Mouse (Mus musculus): Measurements from ENCODE around the gene Slc9a4.
"Not testable (repeated sequence)": the region's sequence is repeated elsewhere in the genome, so short reads cannot be mapped to it uniquely, and the experiment has no call there.

Slc9a4 gene

DNA sequence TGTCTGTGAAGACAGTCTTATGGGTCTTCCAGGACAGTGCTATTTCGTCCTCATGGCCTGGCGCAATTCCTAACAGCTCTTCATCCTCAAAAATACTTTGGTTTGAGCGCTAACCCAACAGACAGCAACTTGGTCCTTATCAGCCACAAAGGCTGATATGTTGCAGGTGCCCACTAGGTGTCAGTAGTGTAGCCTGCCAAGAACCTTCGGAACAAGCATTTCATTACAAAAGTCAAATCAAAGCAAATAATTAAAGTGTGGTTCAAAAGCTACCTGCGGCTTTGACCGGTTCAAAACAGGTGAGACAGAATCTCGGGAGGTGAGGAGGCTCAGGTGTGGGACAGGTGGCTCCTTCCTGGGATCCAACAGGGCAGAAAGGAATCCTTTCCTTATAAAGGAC, at the start of gene Slc9a4:
TSS of gene Slc9a4 (plus strand) at position 298 of the 400 bp plus-strand sequence.
- peak; percentile 11 for DNase-seq (ENCODE audit: low read depth)

DNA sequence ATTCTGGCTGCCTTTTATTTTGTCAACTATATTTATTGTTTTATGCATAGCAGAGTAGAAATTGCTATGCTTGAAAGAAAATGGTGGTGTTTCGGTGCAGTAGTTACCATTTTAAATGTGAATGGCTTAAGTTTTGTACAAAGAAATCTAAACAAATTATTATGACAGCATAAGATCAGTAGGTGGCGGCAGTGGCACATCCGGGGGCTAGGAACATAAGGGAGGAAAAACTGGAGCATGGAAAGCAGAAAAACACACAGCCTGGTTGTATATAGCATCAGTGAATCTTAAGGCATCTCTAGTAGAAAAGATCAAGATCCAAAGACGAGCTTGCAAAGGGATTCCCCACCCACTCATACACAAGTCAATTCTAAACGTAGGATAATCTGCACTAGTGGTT, 42.3 kb upstream of the Slc9a4 start:
- no peak for DNase-seq (ENCODE audit: low read depth)

DNA sequence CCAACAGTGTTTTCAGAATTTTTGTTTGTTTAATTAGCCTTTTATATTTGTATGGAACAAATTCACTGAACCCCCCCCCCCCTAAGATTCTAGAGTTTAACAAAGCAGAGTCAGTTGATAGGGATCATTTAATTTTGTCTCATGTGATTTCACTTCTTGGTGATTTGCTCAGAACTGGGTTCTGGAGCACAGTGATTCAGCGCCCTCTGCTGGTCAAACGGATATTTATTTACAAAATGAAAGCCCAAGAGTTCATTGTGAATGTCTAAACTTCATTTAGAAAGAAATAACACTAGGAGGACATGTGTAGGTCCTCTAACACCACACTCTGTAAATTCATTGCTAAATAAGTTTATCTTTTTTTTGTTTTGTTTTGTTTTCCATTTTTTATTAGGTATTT, 35.2 kb upstream of the Slc9a4 start:
- DNase-seq (ENCODE audit: low read depth): peak; percentile 44

DNA sequence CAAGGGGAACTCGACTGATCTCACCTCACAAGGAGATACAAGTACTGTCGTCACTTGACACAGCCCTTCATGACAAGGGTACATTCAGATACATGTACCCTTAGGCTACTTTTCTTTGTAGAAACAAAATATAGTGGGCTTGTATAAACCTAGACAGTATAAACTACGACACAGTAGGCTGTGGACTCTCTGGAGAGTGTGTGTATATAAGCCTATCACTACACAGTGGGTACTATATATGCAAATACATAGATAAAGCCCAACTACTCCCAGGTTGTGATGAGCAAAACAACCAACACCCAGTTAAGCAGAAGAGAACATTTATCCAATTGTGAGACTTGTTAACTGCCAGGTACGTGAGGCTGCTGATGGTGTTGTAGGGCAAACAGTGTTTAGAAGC, 33.2 kb upstream of the Slc9a4 start:
- no peak for DNase-seq (ENCODE audit: low read depth)

DNA sequence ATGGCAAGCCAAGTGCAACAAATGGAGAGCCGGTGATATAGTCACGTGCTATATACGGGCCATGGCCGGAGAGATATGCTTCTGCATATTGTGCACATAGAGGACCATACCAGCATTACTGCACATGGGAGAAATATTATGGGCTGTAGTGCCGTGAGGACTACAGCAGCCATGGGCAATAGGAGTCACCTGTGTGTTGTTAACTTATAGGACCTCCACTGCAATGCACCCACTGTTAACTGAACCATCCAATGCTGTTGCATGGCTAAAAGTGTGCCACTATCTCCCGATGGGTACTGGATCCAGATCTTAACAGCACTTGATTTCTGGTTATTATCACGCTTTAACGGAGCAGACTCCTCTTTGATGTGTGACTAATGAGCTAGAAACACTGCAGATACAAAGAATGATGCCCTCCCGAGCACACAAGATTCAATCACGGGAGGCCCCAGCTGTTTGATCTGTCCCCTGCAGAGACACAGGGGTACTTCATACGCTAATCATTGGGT, 32.8 kb upstream of the Slc9a4 start:
- DNase-seq (ENCODE audit: low read depth): no peak

GRCm38 (mm10) chr1:40547762-40548161, 32.1 kb upstream of the Slc9a4 start:
- DNase-seq (ENCODE audit: low read depth): no peak

DNA sequence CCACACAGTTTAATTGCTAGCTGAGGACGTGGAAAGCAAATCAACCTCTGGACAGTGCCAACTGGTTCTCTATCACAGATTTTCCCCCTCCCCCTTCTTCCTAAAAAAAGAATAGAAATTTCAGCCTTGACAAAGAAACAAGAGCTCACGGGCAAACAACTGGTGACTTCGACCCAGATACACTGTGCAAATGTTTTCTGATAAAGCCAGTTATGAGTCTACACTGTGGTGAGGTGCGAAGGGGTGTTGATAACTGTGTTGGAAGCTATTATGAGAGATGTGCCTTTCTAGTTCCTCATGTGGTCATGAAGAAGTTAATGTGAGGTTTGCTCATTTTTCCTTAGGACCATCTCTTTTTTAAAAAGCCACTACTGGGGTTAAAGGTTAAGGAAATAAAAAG, 10.5 kb upstream of the Slc9a4 start:
- DNase-seq (ENCODE audit: low read depth): no peak

DNA sequence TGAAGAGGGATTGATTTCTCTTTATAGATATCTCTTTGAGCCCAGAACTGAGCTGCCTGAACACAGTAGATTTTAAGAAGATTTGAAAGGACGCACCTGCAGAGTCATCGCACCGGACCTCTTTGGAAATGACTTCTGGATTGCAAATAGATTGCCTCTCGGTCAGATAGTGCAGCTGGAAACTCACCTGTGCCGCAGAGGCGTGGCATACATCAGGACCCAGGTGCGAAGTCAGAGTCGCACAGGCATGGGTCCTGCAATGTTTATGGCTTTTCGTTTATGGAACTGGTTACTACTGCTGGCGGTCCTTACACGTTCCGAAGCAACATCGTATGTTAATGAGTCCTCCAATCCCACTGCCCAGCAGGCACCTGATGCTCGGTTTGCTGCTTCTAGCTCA, 388 bp downstream of the Slc9a4 start:
- no peak for DNase-seq (ENCODE audit: low read depth)

DNA sequence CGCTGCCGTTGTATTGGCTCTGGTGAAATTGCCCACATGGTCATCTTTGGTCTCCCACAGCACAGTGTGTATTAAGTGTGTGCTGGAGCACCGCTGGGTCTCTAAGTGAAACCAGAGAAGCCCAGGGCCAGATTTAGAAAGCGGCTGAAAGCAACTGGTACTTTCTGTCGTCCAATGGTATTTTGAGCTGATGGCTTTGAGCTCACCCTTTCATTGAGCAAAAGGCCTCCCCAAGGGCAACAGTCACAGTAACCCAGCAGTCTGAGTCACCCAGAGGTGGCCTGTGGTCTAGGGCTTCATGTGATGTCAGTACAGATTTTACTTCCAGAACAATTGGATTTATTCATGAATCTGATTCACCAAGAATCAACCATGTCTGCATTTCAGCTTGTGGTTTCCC, 6.9 kb downstream of the Slc9a4 start:
- no peak for DNase-seq (ENCODE audit: low read depth)

DNA sequence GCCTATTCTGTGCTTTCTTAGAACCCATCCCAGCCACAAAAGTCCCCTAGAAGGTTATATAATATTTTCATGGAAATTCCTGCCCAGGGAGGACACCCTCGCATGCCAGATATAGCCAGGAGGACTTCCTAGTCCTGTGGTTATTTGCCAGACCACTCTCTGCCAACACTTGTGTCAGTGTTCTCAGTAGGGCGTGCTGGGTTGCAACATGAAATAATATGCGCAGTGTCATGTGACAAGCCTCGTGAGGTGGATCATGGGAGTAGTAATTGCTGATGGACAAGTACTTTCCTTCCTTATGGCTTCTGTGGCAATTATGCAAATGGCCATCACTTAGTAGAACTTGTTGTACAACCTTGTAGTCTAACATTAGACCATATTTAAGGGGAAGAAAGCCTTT, 11.1 kb downstream of the Slc9a4 start:
- no peak for DNase-seq (ENCODE audit: low read depth)

DNA sequence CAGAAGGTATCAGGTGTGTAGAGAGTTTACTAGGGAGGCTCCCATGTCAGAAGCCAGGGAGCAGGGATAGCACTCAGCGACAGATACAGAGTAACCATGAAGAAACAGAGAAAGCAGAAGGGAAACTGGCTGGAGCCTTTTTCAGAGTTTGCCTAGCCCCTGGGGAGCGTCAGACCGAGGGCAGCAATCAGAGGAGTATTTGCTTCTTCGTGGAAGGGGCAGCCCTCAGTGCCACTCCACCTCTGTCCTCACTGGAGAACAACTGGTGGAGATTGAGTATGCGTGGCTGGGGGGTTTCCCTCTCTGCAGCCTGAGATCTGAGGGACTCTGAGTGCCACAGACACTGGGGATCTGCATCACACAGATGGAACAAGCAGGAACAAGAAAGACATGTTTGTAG, 17.9 kb downstream of the Slc9a4 start:
- DNase-seq (ENCODE audit: low read depth): no peak

DNA sequence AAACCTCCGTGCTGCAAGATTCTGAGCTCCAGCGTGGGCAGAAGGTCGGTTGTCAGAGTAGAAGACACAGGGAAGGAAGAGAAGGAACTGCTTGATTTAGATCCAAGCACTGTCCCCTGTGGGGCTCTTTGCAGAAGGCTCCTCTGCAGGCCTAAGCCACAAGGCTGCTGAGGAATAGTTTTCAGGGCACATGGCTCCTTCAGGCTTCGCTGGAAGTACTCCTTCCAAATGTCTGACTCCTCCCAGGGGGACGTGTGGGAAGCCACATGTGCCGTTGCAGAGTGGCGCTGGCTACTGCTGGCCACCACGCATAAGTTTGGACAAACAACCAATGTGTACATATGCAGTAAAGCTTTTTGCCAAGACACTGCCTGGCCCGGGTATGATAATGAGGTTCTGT, 19.8 kb downstream of the Slc9a4 start:
- DNase-seq (ENCODE audit: low read depth): not testable (repeated sequence)

- DNase-seq (ENCODE audit: low read depth): no peak
Measured at GRCm38 (mm10) chr1:40600394-40601327, 20.8 kb downstream of the Slc9a4 start.

GRCm38 (mm10) chr1:40601461-40601860, 21.6 kb downstream of the Slc9a4 start:
- DNase-seq (ENCODE audit: low read depth): no peak

DNA sequence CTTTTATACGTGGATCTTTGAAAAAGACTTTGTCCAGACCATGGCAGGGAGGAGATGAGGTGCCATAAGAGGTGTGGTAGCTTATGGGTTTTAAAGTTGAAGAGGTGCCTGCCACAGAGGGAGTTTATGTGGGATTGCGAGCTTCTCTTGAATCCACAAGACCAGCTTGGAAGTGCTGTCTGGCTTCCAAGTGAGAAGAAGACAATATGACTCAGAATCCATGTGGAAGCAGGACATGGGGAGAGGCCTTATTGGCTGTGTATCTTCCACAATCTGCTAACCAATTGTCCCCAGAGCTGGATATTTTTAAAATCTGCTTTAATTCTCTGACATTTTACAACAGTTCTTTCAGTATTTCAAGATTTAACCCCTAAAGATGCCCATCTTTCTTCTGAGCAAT, 33.3 kb downstream of the Slc9a4 start:
- DNase-seq (ENCODE audit: low read depth): no peak

DNA sequence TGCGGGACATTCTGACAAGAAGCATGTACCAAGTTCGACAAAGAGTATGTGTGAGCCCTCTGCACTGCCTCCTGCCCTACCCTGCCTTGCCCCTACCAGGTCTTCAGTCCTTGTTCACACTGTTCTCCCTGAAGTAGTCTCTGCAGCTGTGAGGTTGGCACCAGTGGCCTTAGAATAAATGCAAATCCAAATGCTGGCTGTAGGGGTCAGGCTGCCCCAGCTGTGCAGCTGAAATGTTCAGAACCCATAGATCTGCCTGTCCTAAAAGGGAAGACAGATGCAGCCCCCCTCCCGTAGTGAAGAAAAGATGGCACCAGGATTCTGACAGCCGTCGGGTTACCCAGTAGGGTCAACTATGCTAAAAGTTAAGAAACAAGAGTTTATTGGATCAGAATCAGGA, 39.2 kb downstream of the Slc9a4 start:
- no peak for DNase-seq (ENCODE audit: low read depth)

GRCm38 (mm10) chr1:40619871-40620270, 40.0 kb downstream of the Slc9a4 start:
- no peak for DNase-seq (ENCODE audit: low read depth)

GRCm38 (mm10) chr1:40624954-40625353, 45.1 kb downstream of the Slc9a4 start:
- no peak for DNase-seq (ENCODE audit: low read depth)

- no peak for DNase-seq (ENCODE audit: low read depth)
Measured at GRCm38 (mm10) chr1:40626954-40627353, 47.1 kb downstream of the Slc9a4 start.

- DNase-seq (ENCODE audit: low read depth): no peak
Measured at GRCm38 (mm10) chr1:40628443-40628842, 48.6 kb downstream of the Slc9a4 start.

DNA sequence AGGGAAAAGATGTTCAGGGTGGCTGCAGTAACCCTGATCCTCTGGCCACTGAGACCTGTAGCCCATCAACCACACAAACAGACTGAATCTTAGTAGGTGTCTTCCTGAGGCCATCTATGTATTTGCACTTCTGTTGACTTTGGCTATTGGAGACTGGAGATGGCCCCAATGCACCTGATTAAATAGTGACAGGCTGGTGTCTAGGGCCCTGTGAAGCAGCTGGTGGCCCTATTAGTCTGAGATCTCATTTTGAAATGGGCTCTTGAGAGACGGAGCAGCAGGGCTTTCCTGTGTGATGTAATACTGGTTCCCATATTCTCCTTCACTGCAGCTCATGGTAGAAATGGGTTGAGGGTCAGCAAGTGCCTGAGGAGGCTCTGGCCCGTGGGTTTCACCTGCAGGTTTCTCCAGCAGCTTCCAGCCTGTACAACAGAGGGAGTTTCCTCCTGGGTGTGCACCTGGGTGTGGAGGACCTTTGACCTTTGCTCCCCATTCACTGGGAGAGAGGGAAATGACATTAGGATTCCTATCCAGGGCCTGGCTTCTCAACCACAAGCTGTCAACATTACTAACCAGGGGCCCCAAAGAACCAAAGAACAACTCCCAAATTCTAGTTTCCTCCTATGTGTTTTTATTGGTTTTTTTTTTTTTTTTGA, 52.7 kb downstream of the Slc9a4 start:
- no peak for DNase-seq (ENCODE audit: low read depth)

DNA sequence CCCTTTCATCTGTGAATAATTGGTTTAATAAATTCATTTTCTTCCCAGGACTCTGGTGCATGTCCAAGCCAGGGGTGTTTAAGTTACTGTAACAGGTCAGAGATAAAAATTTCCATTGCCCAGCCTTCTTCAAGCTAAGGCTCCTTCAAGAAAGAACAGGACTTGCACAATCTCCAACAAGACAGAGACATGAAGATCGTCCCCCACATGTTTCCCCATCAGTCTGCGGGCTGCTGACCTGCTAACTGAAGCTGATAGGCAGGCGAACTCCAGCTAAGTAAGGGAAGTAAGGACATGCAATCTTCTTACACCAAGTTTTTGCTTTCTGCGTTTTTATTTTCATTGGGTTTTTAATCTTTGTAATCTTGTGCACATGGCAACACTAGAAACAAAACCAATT, 54.7 kb downstream of the Slc9a4 start:
- no peak for DNase-seq (ENCODE audit: low read depth)

GRCm38 (mm10) chr1:40648234-40648633, 68.4 kb downstream of the Slc9a4 start:
- DNase-seq (ENCODE audit: low read depth): no peak

Data from c-Kit-positive CD71-positive TER-119-negative erythroid progenitor cells, embryonic 14.5 days (primary cell).